Mouse (Mus musculus): Measurements from ENCODE around the gene Gm44503.

GRCm38 (mm10) chr9:73030443-73030842, 71.8 kb downstream of the Gm44503 start:
- TF ChIP-seq CTCF (IDR thresholded peaks at IDR 0.05; ENCODE audit: control insufficient read depth, insufficient read depth, insufficient replicate concordance, low read depth, low read length) = no peak
- TF ChIP-seq POLR2A (IDR thresholded peaks at IDR 0.05; ENCODE audit: control insufficient read depth, low read depth, low read length) = no peak

All from testis, adult 2 months (tissue).